Mouse (Mus musculus) brain, embryonic 14.5 days (tissue): Measurements from ENCODE around the gene Slfn9. TPM values are rescaled to one million over a fixed set of nuclear protein-coding genes. Genes with fewer than 3 reads are reported as not detected.

Experiments used
- DNase-seq: peaks from one replicate; pipeline ENCODE4 v3.0.0-alpha.2; 2011; ENCODE audit warnings: low read depth
- CTCF ChIP-seq: fragments of 200-500 bp; IDR thresholded peaks from 2 replicates; pipeline ENCODE4 v1.5.1; 2012; ENCODE audit warnings: inconsistent platforms, mild to moderate bottlenecking, moderate library complexity, borderline replicate concordance; ENCODE audit not compliant: insufficient read depth, insufficient read length; ENCODE audit errors: extremely low read depth
- POLR2A ChIP-seq: fragments of 200-500 bp; IDR thresholded peaks from 2 replicates; pipeline ENCODE4 v1.6.1; 2012; ENCODE audit warnings: mild to moderate bottlenecking, inconsistent platforms, borderline replicate concordance; ENCODE audit not compliant: poor library complexity, insufficient read depth, insufficient read length, severe bottlenecking; ENCODE audit errors: extremely low read depth
- polyA plus RNA-seq: library from polyadenylated mRNA; depleted of rRNA; stranded (reverse); fragments of >200 nt; gene quantifications from 2 replicates; pipeline ENCODE4 v1.2.3, GENCODE M21; 2012

Slfn9 gene
- polyA plus RNA-seq, 1 experiment = 2.3 TPM

DNA sequence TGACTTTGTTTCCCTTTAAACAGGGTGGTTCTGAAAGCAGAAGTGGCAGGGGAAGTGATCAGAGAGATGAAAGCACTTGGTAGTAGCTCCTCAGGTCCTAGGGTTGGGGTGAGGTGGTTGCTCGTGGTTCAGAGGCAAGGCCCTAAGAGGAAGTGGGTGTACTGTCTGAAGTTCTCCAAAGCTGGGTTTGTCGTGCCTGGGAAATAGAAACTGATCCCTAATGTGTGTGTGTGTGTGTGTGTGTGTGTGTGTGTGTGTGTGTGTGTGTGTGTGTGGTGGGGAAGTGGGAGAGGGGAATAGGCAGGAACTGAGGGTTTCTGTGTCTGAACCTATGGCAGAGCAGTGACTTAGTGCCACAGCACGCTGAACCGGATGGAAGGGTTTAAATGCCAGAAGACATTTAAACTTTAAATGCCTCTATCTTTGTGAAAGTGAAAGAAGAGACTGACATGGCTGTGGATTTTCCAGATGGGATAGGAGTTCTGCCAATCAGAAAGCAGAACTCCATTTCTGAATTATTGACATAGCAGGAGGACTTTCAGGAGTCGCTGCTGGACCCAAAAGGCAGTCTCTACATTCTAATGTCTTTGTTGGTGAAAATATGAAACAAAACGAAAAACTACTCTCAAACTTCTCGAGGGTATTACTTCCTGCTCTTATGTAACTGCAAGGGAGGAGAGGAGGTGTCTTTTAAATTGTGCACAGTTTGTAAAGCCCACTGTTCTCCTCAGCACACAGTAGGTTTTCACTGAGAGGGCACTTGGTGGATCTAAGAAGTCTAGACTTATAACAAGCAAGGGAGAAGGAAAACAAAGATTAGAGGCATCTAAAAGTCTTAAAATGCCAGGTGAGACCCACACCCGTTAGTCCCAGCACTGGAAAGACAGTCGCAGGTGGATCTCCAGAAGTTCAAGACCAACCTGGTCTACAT, 38.8 kb downstream of the Slfn9 start:
- DNase-seq = no peak
- TF ChIP-seq POLR2A = no peak
- no peak for TF ChIP-seq CTCF

DNA sequence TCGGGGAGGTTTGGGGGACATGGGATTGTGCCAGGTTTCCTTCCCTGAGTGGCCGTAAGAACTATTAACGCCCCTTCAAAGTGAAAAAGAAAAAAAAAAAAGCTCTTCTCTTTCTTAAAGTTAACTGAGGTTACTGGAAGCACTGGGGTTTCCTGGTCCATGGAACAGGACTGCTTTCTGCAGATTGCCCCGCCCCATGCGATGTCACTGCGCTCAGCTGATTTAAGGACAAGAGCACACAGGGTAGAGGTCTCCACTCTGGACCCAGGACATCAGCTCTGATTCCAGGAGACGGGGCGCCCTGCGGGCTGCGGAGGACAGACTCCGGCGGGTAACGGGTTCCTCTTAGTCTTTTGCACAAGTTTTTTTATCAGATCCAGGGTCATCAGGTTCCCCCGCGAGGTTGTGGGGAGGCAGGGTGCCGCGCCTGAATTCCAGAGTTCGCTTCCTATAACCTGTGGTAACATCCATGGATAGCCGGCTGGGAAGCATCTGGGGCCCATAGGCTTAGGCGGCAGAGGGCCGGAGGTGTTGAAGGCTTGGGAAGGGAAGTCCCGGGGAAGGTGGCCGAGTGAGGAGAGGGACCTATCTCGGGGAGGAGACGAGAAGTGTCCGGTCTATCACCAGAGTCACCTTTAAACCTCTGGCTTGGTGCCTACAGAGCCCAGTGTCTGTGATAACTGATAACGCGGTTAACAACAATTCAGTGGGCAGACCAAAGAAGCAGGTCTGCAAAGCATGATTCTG, 39.6 kb downstream of the Slfn9 start:
- DNase-seq = peak; percentile 6
- TF ChIP-seq POLR2A (no peak), CTCF (no peak)

DNA sequence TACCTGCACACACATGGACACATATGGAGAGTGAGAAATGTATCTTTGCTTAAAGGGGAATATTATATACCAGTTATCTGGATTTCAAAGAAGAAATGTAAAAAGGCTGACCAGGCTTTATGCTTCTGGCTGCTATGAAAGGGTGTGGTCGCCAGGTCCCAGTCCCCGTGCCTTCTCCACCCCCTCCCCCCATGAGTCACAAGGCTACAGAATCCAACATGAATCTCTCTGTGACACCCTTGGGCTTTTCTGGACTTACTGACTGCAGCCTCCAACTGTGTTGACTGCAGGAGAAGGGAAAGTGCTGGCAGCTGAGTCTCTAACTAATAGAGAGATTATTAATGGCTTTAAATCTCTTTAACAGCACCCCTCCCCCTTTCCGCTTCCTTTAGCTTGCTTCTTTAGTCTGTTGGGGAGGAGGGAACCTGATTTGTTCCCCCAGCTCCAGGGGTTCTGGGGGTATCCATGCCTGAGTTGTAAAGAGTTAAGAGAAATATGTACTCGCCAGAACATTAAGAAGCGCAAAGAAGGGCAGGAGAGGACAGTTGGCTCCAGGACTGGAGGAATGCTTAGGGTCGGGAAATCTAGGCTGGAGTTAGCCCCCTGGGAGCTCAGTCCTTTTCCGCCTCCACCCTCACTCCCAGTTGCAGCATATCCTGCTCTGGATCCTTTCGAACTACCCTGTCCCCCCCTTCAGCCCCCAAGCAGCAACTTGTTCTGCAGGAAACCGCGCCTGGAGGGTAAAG, 40.7 kb downstream of the Slfn9 start, which contains the start of gene Slfn5:
Gene Slfn5, plus strand, starts transcription at position 614 of the 746 bp plus-strand sequence.
- TF ChIP-seq CTCF (no peak), POLR2A (no peak)
- DNase-seq = no peak

DNA sequence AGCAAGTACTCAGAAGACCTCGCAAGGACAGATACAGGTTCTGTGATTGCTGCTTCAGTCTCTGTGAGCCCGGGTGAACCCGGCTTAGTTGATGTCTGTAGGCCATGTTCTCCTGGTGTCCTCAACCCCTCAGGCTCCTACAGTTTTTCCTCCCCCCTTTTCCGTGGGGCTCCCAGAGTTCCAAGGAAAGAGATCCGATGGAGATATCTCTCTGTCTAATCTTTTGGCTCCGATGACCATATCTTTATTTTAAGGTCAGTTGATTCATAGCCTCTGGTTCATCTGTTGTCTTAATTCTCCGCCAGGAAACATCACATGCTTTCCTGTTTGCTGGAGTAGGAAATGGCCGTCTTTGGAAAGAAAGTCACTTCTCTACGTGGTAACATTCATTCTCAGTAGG, 42.6 kb downstream of the Slfn9 start:
- TF ChIP-seq CTCF (no peak), POLR2A (no peak)

DNA sequence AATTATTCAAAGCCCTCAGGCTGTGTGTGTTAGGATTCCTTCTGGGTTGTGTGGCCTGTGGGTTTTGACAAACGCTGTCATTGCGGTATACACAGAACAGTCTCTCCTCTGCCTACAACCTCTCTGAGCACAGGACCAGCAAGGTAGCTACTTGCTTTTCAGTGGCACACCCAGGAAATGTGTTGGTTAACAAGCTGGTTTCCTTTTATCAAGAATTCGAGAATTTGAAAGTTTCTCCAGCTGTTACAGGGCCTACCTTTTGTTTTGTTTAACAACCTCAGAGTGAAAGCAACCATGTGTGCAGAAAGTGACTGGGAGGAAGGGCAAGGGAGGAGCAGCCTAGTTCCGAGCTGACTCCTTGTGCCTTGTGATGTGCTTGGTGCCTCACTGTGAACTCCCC, 44.2 kb downstream of the Slfn9 start:
- no peak for DNase-seq
- TF ChIP-seq POLR2A (no peak), CTCF (no peak)

More for the DNA sequence above, 42.6 kb downstream of the Slfn9 start:
- no peak for DNase-seq

DNA sequence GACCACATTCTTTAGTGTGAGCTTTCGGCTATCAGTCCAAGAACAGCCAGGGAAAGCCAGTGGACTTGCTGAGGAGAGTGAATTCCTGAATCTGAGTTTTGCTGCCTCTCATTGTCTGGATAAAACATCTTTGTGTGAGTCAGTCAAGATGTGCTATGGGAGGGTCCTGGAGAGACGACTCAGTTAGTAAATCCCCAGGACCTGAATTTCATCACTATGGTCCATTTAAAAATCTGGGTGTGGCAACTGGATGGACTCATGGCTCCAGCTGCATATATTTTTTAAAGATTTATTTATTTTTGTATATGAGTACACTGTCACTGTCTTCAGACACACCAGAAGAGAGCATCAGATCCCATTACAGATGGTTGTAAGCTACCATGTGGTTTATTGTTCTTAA, 46.0 kb downstream of the Slfn9 start:
- TF ChIP-seq CTCF (no peak), POLR2A (no peak)

DNA sequence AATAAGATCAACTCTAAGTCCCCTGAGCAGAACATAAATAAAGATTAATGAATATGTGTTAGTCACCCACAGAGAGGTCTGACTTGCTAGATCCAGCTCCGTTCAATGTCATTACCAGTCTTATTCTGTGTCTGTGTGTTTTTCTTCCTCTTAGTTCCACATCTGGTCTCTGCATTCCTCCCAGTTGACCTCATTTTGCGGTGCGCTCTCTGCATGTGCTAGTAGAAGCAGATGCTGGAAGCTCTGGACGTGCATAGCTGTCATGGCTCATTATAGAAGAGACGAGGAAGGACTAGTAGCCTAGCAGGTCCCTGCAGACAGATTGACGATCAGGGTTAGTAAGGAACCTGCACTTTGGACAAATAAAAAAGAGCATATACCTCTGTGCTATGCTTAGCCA, 48.3 kb downstream of the Slfn9 start:
- TF ChIP-seq CTCF (no peak), POLR2A (no peak)

More for the DNA sequence above, 46.0 kb downstream of the Slfn9 start:
- no peak for DNase-seq

DNA sequence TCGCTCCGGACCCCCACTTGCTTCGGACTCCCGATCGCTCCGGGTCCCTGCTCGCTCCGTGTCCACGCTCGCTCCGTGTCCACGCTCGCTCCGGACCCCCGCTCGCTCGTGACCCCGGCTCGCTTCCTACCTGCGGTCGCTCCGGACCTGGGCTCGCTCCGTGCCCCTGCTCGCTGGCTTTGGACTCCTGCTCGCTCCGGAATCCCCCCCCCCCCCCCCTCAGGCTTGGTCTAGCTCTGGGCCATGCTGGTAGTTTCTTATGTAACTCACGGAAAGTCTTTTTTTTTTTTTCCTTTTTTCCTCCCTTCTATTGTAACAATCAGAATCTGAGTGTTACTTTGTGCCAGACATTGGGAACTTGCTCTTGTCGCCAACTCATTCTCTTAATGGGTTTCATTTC, 58.4 kb downstream of the Slfn9 start:
- TF ChIP-seq POLR2A (no peak), CTCF (no peak)
- no peak for DNase-seq

More for the DNA sequence above, 48.3 kb downstream of the Slfn9 start:
- DNase-seq = no peak

DNA sequence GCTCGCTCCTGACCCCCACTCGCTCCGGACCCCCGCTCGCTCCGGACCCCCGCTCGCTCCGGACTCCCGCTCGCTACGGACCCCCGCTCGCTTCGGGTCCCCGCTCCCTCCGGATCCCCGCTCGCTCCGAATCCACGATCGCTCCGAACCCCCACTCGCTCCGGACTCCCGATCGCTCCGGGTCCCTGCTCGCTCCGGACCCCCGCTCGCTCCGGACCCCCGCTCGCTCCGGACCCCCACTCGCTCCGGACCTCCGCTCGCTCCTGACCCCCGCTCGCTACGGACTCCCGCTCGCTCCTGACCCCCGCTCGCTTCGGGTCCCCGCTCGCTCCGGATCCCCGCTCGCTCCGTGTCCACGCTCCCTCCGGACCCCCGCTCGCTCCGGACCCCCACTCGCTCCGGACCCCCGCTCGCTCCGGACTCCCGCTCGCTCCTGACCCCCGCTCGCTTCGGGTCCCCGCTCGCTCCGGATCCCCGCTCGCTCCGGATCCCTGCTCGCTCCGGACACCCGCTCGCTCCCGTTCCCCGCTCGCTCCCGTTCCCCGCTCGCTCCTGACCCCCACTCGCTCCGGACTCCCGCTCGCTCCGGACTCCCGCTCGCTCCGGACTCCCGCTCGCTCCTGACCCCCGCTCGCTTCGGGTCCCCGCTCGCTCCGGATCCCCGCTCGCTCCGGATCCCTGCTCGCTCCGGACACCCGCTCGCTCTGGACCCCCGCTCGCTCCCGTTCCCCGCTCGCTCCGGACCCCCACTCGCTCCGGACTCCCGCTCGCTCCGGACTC, 59.8 kb downstream of the Slfn9 start:
- DNase-seq = peak; percentile 32

DNA sequence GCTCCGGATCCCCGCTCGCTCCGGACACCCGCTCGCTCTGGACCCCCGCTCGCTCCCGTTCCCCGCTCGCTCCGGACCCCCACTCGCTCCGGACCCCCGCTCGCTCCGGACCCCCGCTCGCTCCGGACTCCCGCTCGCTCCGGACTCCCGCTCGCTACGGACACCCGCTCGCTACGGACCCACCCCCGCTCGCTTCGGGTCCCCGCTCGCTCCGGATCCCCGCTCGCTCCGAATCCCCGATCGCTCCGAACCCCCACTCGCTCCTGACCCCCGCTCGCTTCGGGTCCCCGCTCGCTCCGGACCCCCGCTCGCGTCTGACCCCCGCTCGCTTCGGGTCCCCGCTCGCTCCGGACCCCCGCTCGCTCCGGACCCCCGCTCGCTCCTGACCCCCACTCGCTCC, 60.5 kb downstream of the Slfn9 start:
- peak; percentile 39 for DNase-seq

DNA sequence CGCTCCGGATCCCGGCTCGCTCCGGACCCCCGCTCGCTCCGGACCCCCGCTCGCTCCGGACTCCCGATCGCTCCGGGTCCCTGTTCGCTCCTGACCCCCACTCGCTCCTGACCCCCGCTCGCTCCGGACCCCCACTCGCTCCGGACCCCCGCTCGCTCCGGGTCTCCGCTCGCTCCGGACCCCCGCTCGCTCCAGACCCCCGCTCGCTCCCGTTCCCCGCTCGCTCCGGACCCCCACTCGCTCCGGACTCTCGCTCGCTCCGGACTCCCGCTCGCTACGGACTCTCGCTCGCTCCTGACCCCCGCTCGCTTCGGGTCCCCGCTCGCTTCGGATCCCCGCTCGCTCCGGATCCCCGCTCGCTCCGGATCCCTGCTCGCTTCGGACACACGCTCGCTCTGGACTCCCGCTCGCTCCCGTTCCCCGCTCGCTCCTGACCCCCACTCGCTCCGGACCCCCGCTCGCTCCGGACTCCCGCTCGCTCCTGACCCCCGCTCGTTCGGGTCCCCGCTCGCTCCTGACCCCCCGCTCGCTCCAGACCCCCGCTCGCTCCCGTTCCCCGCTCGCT, 61.2 kb downstream of the Slfn9 start:
- DNase-seq = peak; percentile 48
